Mouse (Mus musculus): ENCODE data around the gene Olfr47.

DNA sequence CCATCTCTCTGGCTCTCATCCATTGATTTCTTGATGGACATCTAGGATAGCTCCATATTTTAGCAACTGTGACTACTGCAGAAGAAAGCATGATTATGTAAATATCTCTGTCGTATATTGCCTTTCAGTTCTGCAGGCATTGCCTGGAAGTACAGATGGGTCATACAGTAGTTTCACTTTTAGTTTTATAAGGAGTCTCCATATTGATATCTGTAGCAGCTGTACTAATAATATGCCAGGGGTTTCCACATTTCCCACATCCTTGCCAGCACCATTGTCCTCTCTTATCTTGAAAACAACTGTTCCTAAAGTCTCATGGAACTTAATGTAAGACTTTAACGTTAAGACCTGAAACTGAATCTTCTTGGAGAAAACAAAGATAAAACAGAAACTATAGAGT, 29.4 kb downstream of the Olfr47 start:
- TF ChIP-seq POLR2A (IDR thresholded peaks at IDR 0.05; ENCODE audit: low read depth, low read length) (no peak), CTCF (conservative IDR thresholded peaks at IDR 0.05; ENCODE audit: insufficient read depth, insufficient read length, low read depth, low read length) (no peak)

Data from kidney, adult 2 months (tissue).